Mouse (Mus musculus) layer of hippocampus, adult 2 months (tissue): ENCODE results near the gene 1700037C18Rik. TPM values are rescaled to one million over a fixed set of nuclear protein-coding genes. Genes with fewer than 3 reads are reported as not detected.

ENCODE experiments used
- DNase-seq, 2 experiments: peaks; one replicate each; pipeline ENCODE4 v3.0.0; 2022; ENCODE audit warnings: low spot score in 2 of 2
- H3K27ac ChIP-seq: fragments of 200-600 bp; 2 replicates; pipeline ENCODE4 v1.8.1; 2022
- H3K4me3 ChIP-seq: fragments of 200-600 bp; 2 replicates; pipeline ENCODE4 v1.8.1; 2022; ENCODE audit warnings: mild to moderate bottlenecking
- CTCF ChIP-seq: fragments of 200-600 bp; conservative IDR thresholded peaks from 2 replicates; pipeline ENCODE4 v1.8.1; 2022; ENCODE audit warnings: antibody characterized with exemption, mild to moderate bottlenecking, moderate library complexity
- long read RNA-seq, 2 experiments: library from polyadenylated mRNA; stranded (forward); transcript quantifications; one replicate each; pipeline ENCODE4 v2.0.0; 2021; ENCODE audit warnings: borderline mapping rate in 2 of 2
- total RNA-seq, 2 experiments: library from RNA; stranded (reverse); gene quantifications; 2 replicates each; pipeline ENCODE4 v1.2.3; 2021

The 1700037C18Rik gene
- total RNA-seq = 1 to 10 TPM; 4.2 to 4.7 TPM
- long read RNA-seq, experiment 1, partial matches to known transcripts = 0 of 4 reads
- long read RNA-seq, experiment 1, other reads (novel, unspliced or antisense) = 3 of 4 reads
- long read RNA-seq, experiment 2, partial matches to known transcripts = 1 of 4 reads
- long read RNA-seq, experiment 2, other reads (novel, unspliced or antisense) = 2 of 4 reads

- peak; percentile 93 to 94 for DNase-seq
- Histone ChIP-seq H3K4me3 (peak within 1 kb of the TSS; percentile 85), H3K27ac (peak within 1 kb of the TSS; percentile 93)
- peak; percentile 83 for TF ChIP-seq CTCF
Measured at GRCm38 (mm10) chr16:3908537-3909111, at the start of gene 1700037C18Rik, which contains the start of gene Cluap1. Gene 1700037C18Rik, minus strand, starts transcription at chr16:3908689. Gene Cluap1, plus strand, starts transcription at chr16:3908801.

GRCm38 (mm10) chr16:3956369-3956768 is 47.9 kb upstream of the 1700037C18Rik start:
- DNase-seq = no peak
- H3K4me3 ChIP-seq = no peak overlapping the region
- no peak for TF ChIP-seq CTCF
- no peak overlapping the region for H3K27ac ChIP-seq

DNA sequence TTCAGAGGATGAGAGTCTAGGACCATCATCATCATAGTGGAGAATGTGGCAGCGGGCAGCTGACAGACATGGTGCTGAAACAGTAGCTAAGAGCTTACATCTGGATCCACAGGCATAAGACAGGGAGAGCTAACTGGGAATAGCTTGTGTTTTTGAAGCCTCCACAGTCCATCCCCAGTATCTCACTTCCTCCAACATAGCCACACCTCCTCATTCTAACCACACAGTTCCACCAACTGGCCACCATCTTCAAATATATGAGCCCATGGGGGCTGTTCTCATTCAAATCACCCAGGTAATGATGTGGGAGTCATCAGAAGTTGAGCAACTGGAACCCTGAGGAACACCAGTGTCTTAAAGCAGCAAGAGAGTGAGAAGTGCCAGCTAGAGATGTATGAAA is 42.7 kb upstream of the 1700037C18Rik start:
- Histone ChIP-seq H3K4me3 (no peak overlapping the region), H3K27ac (no peak overlapping the region)
- DNase-seq = no peak
- TF ChIP-seq CTCF = no peak

DNA sequence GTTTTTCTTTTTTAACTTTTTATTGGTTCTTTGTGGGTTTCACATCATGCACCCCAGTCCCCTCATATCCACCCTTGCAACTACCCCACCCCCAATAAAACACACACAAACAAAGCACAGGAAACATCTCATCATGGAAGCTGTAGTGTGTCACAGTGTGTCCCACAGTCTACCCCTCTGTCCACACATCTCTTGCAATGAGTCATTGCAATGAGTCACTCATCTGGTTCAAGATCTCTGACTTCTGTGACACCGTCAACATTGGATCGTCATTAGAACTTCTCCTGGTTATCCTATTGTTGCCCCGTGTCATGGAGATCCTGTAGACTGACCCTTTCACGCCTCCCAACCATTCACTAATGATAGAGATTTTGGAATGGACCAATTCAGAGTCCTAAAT is 26.2 kb upstream of the 1700037C18Rik start:
- H3K4me3 ChIP-seq = no peak overlapping the region
- DNase-seq = no peak
- TF ChIP-seq CTCF = no peak

DNA sequence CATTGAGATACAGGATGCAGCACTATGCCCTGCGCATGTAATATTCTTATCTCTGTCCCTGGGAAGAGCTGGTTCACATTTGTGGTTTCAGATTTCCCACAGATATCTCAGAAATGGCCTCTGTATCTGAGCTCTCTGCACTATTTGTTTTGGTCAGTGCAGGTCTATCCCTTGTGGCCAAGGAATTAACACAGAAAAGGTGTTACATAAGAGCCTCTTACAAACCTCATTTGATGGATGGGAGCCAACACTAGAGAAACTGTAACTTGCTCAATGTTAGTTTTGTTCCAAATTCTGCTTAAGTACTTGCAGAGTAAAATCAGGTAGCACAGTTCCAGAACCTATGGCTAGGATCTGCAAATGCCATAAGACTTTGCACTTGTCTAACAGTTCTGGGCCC is 25.6 kb upstream of the 1700037C18Rik start:
- no peak overlapping the region for H3K4me3 ChIP-seq
- no peak for TF ChIP-seq CTCF
- H3K27ac ChIP-seq = no peak overlapping the region
- DNase-seq = no peak

More for the DNA sequence above, 26.2 kb upstream of the 1700037C18Rik start:
- H3K27ac ChIP-seq = no peak overlapping the region

- H3K4me3 ChIP-seq = no peak overlapping the region
- H3K27ac ChIP-seq = no peak overlapping the region
- TF ChIP-seq CTCF = no peak
- no peak for DNase-seq
Measured at GRCm38 (mm10) chr16:3933536-3933935, 25.0 kb upstream of the 1700037C18Rik start.

DNA sequence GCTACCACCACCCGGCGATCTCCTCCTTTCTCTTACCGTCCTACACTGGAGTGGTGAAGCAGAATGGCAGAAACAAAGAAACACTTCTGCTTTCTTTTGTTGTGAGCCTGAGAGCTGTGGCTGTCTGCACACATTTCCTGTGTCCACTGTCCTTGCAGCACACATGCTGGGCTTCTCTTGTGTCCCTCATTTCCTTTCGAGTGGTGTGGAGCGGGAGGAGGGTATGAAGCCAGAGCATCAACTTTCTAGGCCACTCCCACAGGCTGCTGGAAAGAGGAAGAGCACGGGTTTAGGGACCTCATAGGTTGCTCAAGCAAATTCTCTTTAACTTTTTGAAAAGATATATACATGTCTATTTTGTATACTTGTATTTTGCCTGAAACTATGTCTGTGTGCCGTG is 20.7 kb upstream of the 1700037C18Rik start:
- no peak for TF ChIP-seq CTCF
- Histone ChIP-seq H3K27ac (no peak overlapping the region), H3K4me3 (no peak overlapping the region)
- no peak for DNase-seq

GRCm38 (mm10) chr16:3928582-3928981 is 20.1 kb upstream of the 1700037C18Rik start:
- Histone ChIP-seq H3K4me3 (no peak overlapping the region), H3K27ac (0 out of 2 replicates have a peak overlapping the region, but pooled peaks have one; percentile 10)
- no peak for TF ChIP-seq CTCF
- DNase-seq = no peak

- Histone ChIP-seq H3K27ac (no peak overlapping the region), H3K4me3 (no peak overlapping the region)
- no peak for DNase-seq
- no peak for TF ChIP-seq CTCF
Measured at GRCm38 (mm10) chr16:3923966-3924365, 15.5 kb upstream of the 1700037C18Rik start.

GRCm38 (mm10) chr16:3923515-3923914 is 15.0 kb upstream of the 1700037C18Rik start:
- Histone ChIP-seq H3K4me3 (no peak overlapping the region), H3K27ac (no peak overlapping the region)
- TF ChIP-seq CTCF = no peak
- DNase-seq = no peak

GRCm38 (mm10) chr16:3920756-3921155 is 12.3 kb upstream of the 1700037C18Rik start:
- no peak overlapping the region for H3K4me3 ChIP-seq
- TF ChIP-seq CTCF = no peak
- no peak overlapping the region for H3K27ac ChIP-seq
- DNase-seq = no peak

- Histone ChIP-seq H3K4me3 (peak overlapping the region; percentile 85), H3K27ac (peak overlapping the region; percentile 93)
- no peak for TF ChIP-seq CTCF
- DNase-seq = no peak
Measured at GRCm38 (mm10) chr16:3909118-3909517, 629 bp upstream of the 1700037C18Rik start.

DNA sequence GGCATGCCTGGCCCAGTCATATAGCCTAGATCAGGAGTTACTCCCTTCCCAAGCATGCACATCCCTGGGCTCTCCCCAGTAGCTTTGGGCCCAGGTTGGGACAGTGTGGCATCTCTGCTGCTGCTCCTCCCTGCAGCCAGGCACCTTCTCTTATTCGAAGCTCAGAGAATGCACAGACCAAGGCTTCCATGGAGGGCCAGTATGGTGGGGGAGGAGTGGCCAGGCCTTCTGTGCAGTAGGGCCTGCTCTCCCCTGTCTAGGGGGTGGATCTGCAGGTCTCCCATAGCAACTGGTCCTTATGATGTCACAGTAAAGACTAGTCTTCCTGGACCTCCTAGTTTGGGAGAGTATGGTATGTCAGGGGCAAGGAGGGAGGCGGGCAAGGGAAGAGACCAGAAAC is 1.0 kb downstream of the 1700037C18Rik start:
- H3K27ac ChIP-seq = no peak overlapping the region
- no peak for DNase-seq
- TF ChIP-seq CTCF = no peak
- H3K4me3 ChIP-seq = no peak overlapping the region

- no peak for DNase-seq
- TF ChIP-seq CTCF = no peak
- Histone ChIP-seq H3K27ac (no peak overlapping the region), H3K4me3 (no peak overlapping the region)
Measured at GRCm38 (mm10) chr16:3896553-3896952, 11.9 kb downstream of the 1700037C18Rik start.
